Mouse (Mus musculus) spleen, adult 2 months (tissue): Measurements from ENCODE around the gene Zfp513. TPM values are rescaled to one million over a fixed set of nuclear protein-coding genes. Genes with fewer than 3 reads are reported as not detected.

Experiments
- DNase-seq, 2 experiments: peaks; one replicate each; pipeline versions ENCODE4 v3.0.0 to v3.0.0-alpha.2; 2012 to 2021; ENCODE audit warnings: low spot score in 2 of 2, low read depth in 1 of 2
- H3K27ac ChIP-seq: fragments of 200-500 bp; 2 replicates; pipeline ENCODE4 v1.5.1; 2012; ENCODE audit warnings: low read length, inconsistent platforms; ENCODE audit not compliant: insufficient read depth
- H3K27me3 ChIP-seq: fragments of 200-500 bp; 2 replicates; pipeline ENCODE4 v1.6.1; 2012; ENCODE audit warnings: mild to moderate bottlenecking, moderate library complexity, low read length, inconsistent platforms; ENCODE audit not compliant: control insufficient read depth, insufficient read depth
- H3K36me3 ChIP-seq: fragments of 200-500 bp; 2 replicates; pipeline ENCODE4 v1.6.1; 2012; ENCODE audit warnings: mild to moderate bottlenecking, low read length, inconsistent platforms; ENCODE audit not compliant: control insufficient read depth, insufficient read depth
- H3K4me1 ChIP-seq: fragments of 200-500 bp; 2 replicates; pipeline ENCODE4 v1.6.1; 2011; ENCODE audit warnings: inconsistent platforms; ENCODE audit not compliant: control insufficient read depth, insufficient read depth, insufficient read length
- H3K4me3 ChIP-seq: fragments of 200-500 bp; 2 replicates; pipeline ENCODE4 v1.5.1; 2011; ENCODE audit warnings: mild to moderate bottlenecking, inconsistent platforms; ENCODE audit not compliant: insufficient read depth, insufficient read length; ENCODE audit errors: extremely low read depth
- CTCF ChIP-seq: fragments of 200-500 bp; IDR thresholded peaks from 2 replicates; pipeline ENCODE4 v1.5.1; 2011; ENCODE audit warnings: mild to moderate bottlenecking, inconsistent platforms; ENCODE audit not compliant: insufficient read depth, insufficient read length, insufficient replicate concordance; ENCODE audit errors: extremely low read depth
- POLR2A ChIP-seq: fragments of 200-500 bp; IDR thresholded peaks from 2 replicates; pipeline ENCODE4 v1.6.1; 2011; ENCODE audit warnings: low read depth, low read length, inconsistent platforms
- WGBS: fragments of 180-500 bp; shearing (Covaris S2); methylation state at CpG from one replicate; pipeline ENCODE4 v1.1.7; 2018; 5-methylcytosine and 5-hydroxymethylcytosine counted together
- polyA plus RNA-seq: library from polyadenylated mRNA; depleted of rRNA; stranded (reverse); fragments of >200 nt; gene quantifications from 2 replicates; pipeline ENCODE4 v1.2.3, GENCODE M21; 2012

The Zfp513 gene
- polyA plus RNA-seq, 1 experiment = 49.3 TPM

- H3K27ac ChIP-seq = no peak overlapping the region
- peak; percentile 20; the same call in 1 of the 2 replicates for TF ChIP-seq CTCF
- TF ChIP-seq POLR2A = no peak
These were observed 13.8 kb downstream of the Zfp513 start for GRCm38 (mm10) chr5:31188223-31188840.

DNA sequence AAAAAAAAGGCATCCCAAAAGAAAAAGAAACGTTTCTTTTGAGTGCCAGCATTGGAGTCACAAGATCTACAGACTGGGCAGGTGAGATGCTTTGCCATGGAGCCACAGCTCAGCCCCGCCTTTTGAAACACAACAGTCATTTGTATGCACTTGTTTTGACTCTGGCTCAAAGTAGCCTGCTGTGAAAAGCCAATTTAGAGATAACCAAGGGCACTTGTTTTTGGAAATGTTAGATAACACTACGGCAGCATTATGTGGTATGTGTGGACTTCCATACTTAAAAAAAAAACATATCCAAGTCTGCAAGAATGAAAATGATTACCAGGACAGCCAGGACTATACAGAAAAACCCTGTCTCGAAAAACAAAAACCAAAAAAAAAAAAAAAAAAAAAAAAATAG is 18.4 kb downstream of the Zfp513 start:
- Histone ChIP-seq H3K27ac (no peak overlapping the region), H3K4me1 (peaks cover 3% of the 10 kb centered on the region; the same call in 1 of the 2 replicates), H3K27me3 (no peaks in the 10 kb centered on the region), H3K4me3 (no peak overlapping the region), H3K36me3 (peaks cover 15% of the 10 kb centered on the region)
- DNase-seq = no peak
- TF ChIP-seq POLR2A (no peak), CTCF (no peak)
- WGBS = 68% methylated on average over 4 of the region's 4 CpGs

More at GRCm38 (mm10) chr5:31188223-31188840, 13.8 kb downstream of the Zfp513 start:
- no peak overlapping the region for H3K4me3 ChIP-seq
- 78% methylated on average over 4 of the region's 4 CpGs for WGBS
- no peaks in the 10 kb centered on the region for H3K27me3 ChIP-seq
- H3K36me3 ChIP-seq = peaks cover 31% of the 10 kb centered on the region
- H3K4me1 ChIP-seq = peaks cover 4% of the 10 kb centered on the region; the same call in 1 of the 2 replicates
- no peak for DNase-seq

GRCm38 (mm10) chr5:31181183-31181770 is 20.8 kb downstream of the Zfp513 start:
- Histone ChIP-seq H3K27ac (no peak overlapping the region), H3K4me3 (no peak overlapping the region), H3K4me1 (peaks cover 3% of the 10 kb centered on the region; the same call in 1 of the 2 replicates), H3K36me3 (no peaks in the 10 kb centered on the region; the same call in 1 of the 2 replicates), H3K27me3 (no peaks in the 10 kb centered on the region)
- WGBS = 94% methylated on average over 9 of the region's 9 CpGs
- TF ChIP-seq CTCF (no peak), POLR2A (no peak)
- no peak for DNase-seq

DNA sequence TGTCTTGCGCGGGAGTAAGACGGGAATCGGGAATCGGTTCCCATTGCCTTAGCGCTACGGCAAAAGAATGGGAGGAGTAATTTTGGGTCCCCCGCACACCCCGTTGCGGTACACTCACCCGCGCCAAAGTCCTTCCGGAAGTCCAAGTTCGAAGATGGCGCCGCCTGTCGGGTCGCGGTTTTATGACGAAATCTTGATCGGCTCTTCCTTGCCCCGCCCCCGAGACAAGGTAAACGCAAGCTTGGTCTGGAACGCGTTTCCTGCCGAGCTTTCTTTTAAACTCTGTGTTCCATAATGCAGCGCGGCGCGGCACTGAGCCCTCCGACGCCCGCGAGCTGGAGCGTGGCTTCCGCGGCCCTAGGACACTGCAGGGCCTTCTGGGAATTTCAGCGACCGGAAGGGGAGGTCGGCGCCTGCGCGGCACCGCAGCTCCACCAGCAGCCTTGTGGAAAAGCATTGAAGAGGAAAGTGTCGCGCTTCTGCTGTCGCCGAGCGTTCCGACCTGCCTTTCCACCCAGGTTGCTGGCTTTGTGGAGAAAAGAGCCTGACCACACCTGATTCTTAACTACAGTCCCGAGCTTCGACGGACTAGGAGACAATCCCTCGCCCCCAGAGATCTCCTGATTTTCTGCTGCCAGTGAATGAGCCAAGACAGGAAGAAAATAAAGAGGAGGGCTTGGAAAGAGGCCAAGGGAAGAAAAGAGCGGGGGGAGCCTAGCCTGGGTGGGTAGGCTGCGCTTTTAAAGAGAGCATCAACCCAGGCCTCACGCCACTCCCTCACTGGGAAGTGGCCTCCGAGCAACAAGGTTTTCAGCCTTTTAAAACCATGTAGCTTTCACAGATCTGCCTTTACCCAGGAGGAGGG is 22.1 kb downstream of the Zfp513 start, which contains the start of the genes Gm29609 and Gtf3c2:
TSS of gene Gm29609 (minus strand) at position 146 of the 865 bp plus-strand sequence.
TSS of gene Gtf3c2 (minus strand) at position 379 of the 865 bp plus-strand sequence.
- H3K4me3 ChIP-seq = peak within 1 kb of the TSS; percentile 87
- peak; percentile 75; the same call in 1 of the 2 replicates for TF ChIP-seq POLR2A
- no peak for TF ChIP-seq CTCF
- under 1% methylated on average over 59 of the region's 59 CpGs for WGBS
- H3K27me3 ChIP-seq = no peaks in the 10 kb centered on the region
- H3K4me1 ChIP-seq = peaks cover 3% of the 10 kb centered on the region; the same call in 1 of the 2 replicates
- no peaks in the 10 kb centered on the region; the same call in 1 of the 2 replicates for H3K36me3 ChIP-seq
- DNase-seq = peak; percentile 93 to 95
- H3K27ac ChIP-seq = peak within 1 kb of the TSS; percentile 91

- Histone ChIP-seq H3K4me3 (peak overlapping the region; percentile 87), H3K27ac (peak overlapping the region; percentile 91), H3K4me1 (peaks cover 3% of the 10 kb centered on the region; the same call in 1 of the 2 replicates), H3K27me3 (no peaks in the 10 kb centered on the region), H3K36me3 (peaks cover under 1% of the 10 kb centered on the region; the same call in 1 of the 2 replicates)
- WGBS = 1% methylated on average over 25 of the region's 25 CpGs
- no peak for DNase-seq
- TF ChIP-seq CTCF (no peak), POLR2A (no peak)
These were observed 22.8 kb downstream of the Zfp513 start for GRCm38 (mm10) chr5:31179301-31179765.

DNA sequence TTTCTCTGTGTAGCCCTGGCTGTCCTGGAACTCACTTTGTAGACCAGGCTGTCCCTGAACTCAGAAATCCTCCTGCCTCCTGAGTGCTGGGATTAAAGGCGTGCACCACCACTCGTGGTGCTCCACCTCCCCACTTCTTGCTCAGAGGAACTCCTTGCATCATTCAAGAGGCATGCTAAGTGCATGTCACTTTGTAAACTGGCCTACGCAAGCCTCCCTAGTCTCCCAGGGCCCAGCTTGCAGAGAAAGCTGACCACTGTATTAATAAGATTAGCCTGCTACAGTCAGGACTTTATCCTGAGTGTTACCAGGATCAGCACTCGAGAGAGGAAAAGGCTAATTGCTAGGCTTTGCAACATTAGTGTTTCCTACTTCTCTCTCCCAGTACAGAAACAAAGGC is 33.5 kb downstream of the Zfp513 start:
- TF ChIP-seq CTCF (no peak), POLR2A (no peak)
- Histone ChIP-seq H3K4me1 (no peaks in the 10 kb centered on the region), H3K4me3 (no peak overlapping the region), H3K36me3 (peaks cover 56% of the 10 kb centered on the region), H3K27ac (no peak overlapping the region), H3K27me3 (no peaks in the 10 kb centered on the region)
- whole genome bisulfite sequencing = 96% methylated on average over 4 of the region's 4 CpGs
- DNase-seq = no peak
